Mouse (Mus musculus) E14TG2a.4 (cell line): ENCODE measurements around the gene Usp53.
A peak's percentile ranks its signal among the peaks of the same experiment; 100 is the strongest.

Experiments
- H3K27me3 ChIP-seq: 2 replicates; pipeline ENCODE4 v1.6.1; 2014; ENCODE audit warnings: low read length, control low read depth; ENCODE audit not compliant: insufficient read depth
- H3K36me3 ChIP-seq: 2 replicates; pipeline ENCODE4 v1.6.1; 2014; ENCODE audit warnings: low read length, control low read depth; ENCODE audit not compliant: insufficient read depth
- H3K4me1 ChIP-seq: replicated peaks from 2 replicates; pipeline ENCODE4 v1.6.1; 2014; ENCODE audit warnings: low read depth, low read length, control low read depth
- H3K4me3 ChIP-seq: replicated peaks from 2 replicates; pipeline ENCODE4 v1.5.1; 2014; ENCODE audit warnings: mild to moderate bottlenecking, low read length
- H3K9me3 ChIP-seq: 2 replicates; pipeline ENCODE4 v1.6.1; 2014; ENCODE audit warnings: low read length, control low read depth
- CTCF ChIP-seq: conservative IDR thresholded peaks from 2 replicates; pipeline ENCODE4 v1.5.1; 2014; ENCODE audit warnings: low read length
- NANOG ChIP-seq: IDR thresholded peaks from 2 replicates; pipeline ENCODE4 v1.6.1; 2014; ENCODE audit warnings: borderline replicate concordance, low read length, mixed read lengths
- POU5F1 ChIP-seq: IDR thresholded peaks from 2 replicates; pipeline ENCODE4 v1.6.1; 2014; ENCODE audit warnings: low read length, borderline replicate concordance

Gene Usp53

GRCm38 (mm10) chr3:122924009-122924914 is 60.0 kb downstream of the Usp53 start, which contains the start of gene 1810037I17Rik:
1810037I17Rik (plus strand) TSS chr3:122924203.
- Histone ChIP-seq H3K9me3 (no peaks in the 10 kb centered on the region), H3K4me3 (peak within 1 kb of the TSS; percentile 87), H3K4me1 (peaks cover 51% of the 10 kb centered on the region), H3K36me3 (peaks cover 19% of the 10 kb centered on the region), H3K27me3 (no peaks in the 10 kb centered on the region)
- no peak for TF ChIP-seq CTCF
- no peak for TF ChIP-seq NANOG
- TF ChIP-seq POU5F1: no peak

GRCm38 (mm10) chr3:122923147-122923546 is 61.2 kb downstream of the Usp53 start:
- Histone ChIP-seq H3K4me3 (peak overlapping the region; percentile 20), H3K4me1 (peaks cover 55% of the 10 kb centered on the region), H3K9me3 (no peaks in the 10 kb centered on the region), H3K36me3 (peaks cover 19% of the 10 kb centered on the region), H3K27me3 (no peaks in the 10 kb centered on the region)
- TF ChIP-seq POU5F1 (no peak), NANOG (no peak), CTCF (no peak)

DNA sequence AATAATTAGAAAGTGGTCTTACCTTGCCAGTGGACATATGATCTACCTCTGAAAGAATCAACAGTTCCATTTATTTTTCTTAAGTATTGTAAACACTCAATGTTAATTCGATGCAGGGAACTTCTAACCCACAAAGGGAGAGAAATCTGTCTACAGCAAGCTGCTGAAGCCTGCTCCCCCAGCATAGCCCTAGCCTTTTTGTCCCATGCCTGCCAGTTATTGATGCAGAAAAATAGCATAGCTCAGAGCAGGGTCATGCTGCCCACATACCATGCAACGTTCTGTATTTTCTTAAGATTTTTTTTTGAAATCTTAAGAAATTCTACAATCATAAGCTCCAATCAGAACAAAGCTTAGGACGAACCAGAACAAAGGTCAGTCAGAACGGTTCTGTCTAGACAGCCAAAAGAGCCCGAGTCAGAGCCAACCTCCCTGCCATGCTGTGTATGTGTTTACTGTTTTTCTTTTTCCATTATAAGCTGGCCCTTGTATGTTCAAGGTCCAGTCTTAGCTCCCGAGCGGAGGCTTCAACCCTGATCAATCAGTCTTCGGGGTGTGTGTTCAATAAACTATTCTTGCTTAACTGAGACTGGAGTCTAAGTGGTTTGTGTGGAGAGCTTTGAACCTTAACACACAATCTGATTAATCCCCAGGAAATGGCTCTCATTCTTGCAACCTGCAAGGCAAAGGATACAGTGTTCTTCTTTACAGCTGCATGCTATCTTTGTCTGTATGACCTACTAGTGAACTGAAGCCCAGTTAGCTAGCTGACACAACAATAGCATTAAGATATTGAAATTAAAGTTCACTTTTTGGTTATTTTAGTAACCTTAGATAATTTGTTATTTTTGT is 62.4 kb downstream of the Usp53 start:
- Histone ChIP-seq H3K36me3 (peaks cover 11% of the 10 kb centered on the region), H3K4me3 (no peak overlapping the region), H3K27me3 (no peaks in the 10 kb centered on the region), H3K9me3 (no peaks in the 10 kb centered on the region), H3K4me1 (peaks cover 48% of the 10 kb centered on the region)
- TF ChIP-seq NANOG (no peak), POU5F1 (no peak), CTCF (no peak)

GRCm38 (mm10) chr3:122920572-122921435 is 63.5 kb downstream of the Usp53 start:
- Histone ChIP-seq H3K4me1 (peaks cover 37% of the 10 kb centered on the region), H3K9me3 (no peaks in the 10 kb centered on the region), H3K4me3 (no peak overlapping the region), H3K36me3 (peaks cover under 1% of the 10 kb centered on the region; the same call in 1 of the 2 replicates), H3K27me3 (no peaks in the 10 kb centered on the region)
- TF ChIP-seq NANOG: no peak

- TF ChIP-seq CTCF: no peak
- TF ChIP-seq NANOG: no peak
- Histone ChIP-seq H3K36me3 (no peaks in the 10 kb centered on the region), H3K9me3 (no peaks in the 10 kb centered on the region), H3K27me3 (no peaks in the 10 kb centered on the region), H3K4me3 (no peak within 1 kb of the TSS), H3K4me1 (peaks cover 34% of the 10 kb centered on the region)
Observed at GRCm38 (mm10) chr3:122919260-122919659, 65.0 kb downstream of the Usp53 start, which contains the start of gene Gm10959. Gm10959 (minus strand) TSS chr3:122919360.

GRCm38 (mm10) chr3:122918672-122919071 is 65.6 kb downstream of the Usp53 start:
- Histone ChIP-seq H3K36me3 (no peaks in the 10 kb centered on the region), H3K4me1 (peaks cover 34% of the 10 kb centered on the region), H3K4me3 (no peak overlapping the region), H3K9me3 (no peaks in the 10 kb centered on the region), H3K27me3 (no peaks in the 10 kb centered on the region)
- no peak for TF ChIP-seq CTCF
- no peak for TF ChIP-seq NANOG
- TF ChIP-seq POU5F1: no peak

GRCm38 (mm10) chr3:122916191-122916680 is 68.1 kb downstream of the Usp53 start:
- Histone ChIP-seq H3K4me1 (peaks cover 23% of the 10 kb centered on the region), H3K27me3 (no peaks in the 10 kb centered on the region), H3K9me3 (no peaks in the 10 kb centered on the region), H3K4me3 (no peak overlapping the region), H3K36me3 (no peaks in the 10 kb centered on the region)
- TF ChIP-seq NANOG (no peak), CTCF (no peak), POU5F1 (no peak)
